Mouse (Mus musculus): ENCODE results near the gene Adamtsl4. TPM values are rescaled to one million over a fixed set of nuclear protein-coding genes. Genes with fewer than 3 reads are reported as not detected.

The Adamtsl4 gene
- polyA plus RNA-seq (2016; fragmentation: Nextera tagmentation; extraction: Ambion mirVana), result 0.84 and 1.6 TPM in 2 replicates

DNA sequence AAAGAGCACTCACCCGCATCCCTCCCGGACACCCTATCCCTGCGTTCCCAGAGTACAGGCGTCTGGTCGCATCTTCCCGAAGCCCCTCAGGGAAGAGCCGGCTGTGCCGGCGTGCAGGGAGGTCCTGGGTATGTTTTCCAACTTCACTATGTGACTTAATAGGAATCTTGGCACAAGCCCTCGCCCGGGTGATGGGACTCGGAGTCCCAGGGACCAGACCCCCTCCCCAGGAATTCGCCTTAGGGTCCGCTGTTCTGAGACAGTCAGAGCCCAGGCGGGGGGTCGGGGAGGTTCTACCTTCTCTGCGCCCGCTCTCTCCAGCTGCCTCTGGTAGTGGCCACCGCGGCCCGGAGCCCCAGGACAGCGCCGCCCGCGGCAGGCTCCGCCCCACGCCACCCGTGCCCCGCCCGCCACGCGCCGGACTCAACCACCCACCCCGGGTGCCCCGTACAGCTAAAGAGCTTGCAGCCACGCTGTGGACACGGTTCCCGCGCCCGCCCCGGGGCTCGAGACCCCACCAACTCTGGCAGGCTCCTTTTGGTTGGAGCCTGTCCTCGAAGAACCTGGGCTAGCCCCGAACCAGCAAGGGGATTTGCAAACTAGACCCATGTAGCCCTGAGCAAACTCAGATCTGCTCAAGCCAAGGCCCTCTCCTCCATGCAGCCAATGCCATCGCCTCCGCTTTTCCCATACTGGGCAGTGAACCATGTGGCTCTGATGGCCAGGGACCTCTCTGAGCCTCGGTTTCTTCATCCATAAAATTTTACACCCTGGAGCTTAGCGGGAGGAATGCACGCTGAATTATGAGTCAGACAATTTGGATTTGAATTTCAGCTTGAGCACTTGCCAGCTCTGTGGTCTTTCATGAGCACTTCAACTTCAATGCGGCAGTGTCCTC is at the start of gene Adamtsl4:
Adamtsl4 (minus strand) TSS at position 394 of the 898 bp plus-strand sequence.
- Histone ChIP-seq H3K36me3 (replicated peaks) (no peaks in the 10 kb centered on the region), H3K27ac (peak within 1 kb of the TSS; percentile 84), H3K4me1 (peaks cover 65% of the 10 kb centered on the region), H3K9me3 (no peaks in the 10 kb centered on the region), H3K4me3 (peak within 1 kb of the TSS; percentile 57), H3K27me3 (ENCODE audit: poor library complexity, severe bottlenecking) (peaks cover 29% of the 10 kb centered on the region)
- WGBS, result 6% methylated on average over 50 of the region's 50 CpGs
- DNase-seq (ENCODE audit: extremely low spot score, low spot score), result peak; percentile 57

DNA sequence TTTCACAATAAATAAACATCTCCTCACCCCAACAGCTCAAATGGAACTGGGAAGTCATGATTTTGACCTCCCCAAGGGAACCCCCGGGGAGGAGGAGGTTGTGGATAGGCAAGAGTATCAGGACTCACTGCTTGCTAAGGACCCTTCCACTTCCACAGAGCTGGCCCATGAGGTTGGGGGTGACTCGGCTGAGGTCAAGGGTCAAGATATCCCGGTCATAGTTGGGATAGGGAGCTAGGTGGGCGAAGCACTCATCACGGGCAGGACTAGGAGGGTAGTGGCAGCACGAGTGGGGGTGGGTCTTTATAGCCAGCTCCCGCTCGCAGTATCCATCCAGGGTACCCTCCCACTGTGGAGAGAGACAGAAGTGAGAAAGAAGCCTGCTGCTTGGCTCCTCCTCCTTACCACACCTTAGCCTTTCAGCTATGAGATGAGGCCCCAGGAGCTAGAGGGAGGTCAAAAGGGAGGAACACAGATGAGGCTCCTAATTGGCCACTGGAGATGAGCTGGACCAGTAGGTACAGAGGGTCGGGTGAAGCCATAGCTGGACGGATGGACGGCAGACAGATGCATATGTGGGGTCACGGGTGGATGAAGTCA is 47.5 kb upstream of the Adamtsl4 start:
- WGBS, result 92% methylated on average over 12 of the region's 12 CpGs
- Histone ChIP-seq H3K4me3 (no peak overlapping the region), H3K27ac (no peak overlapping the region), H3K4me1 (peaks cover 27% of the 10 kb centered on the region), H3K27me3 (ENCODE audit: poor library complexity, severe bottlenecking) (no peaks in the 10 kb centered on the region), H3K9me3 (no peaks in the 10 kb centered on the region), H3K36me3 (replicated peaks) (peaks cover 68% of the 10 kb centered on the region)
- DNase-seq (ENCODE audit: extremely low spot score, low spot score), result no peak

DNA sequence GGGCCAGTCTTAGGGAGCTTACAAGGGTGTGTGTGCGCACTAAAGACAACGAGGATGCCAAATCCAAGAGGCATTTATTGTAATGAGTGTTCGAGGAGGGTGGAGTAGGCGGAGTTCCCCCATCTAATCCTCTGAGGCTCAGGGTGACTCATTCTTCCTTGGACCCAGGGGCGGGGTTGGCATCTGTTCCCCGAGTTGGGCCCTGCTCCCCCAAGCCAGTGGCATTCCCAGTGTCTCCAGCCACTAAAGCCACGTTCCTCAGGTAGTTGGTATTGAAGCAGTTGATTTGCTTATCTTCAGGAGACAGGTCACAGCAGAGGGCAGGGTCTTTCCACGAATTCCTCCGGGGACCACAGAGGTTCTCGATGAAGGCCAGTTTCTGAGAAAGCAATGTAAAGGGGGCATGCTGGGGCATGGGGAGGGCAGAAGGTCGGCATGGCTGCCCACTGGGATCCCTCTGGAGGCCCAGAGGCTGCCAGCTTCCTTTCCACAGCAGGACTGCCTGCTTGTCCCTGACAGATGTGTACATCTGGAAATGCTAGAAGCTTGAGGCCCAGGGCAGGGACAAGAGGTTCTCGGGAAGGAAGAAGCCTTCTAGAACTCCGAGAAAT is 46.5 kb upstream of the Adamtsl4 start:
- no peak overlapping the region for H3K27ac ChIP-seq
- WGBS, result 83% methylated on average over 13 of the region's 13 CpGs
- H3K9me3 ChIP-seq, result no peaks in the 10 kb centered on the region
- DNase-seq (ENCODE audit: extremely low spot score, low spot score), result no peak
- peaks cover 22% of the 10 kb centered on the region for H3K4me1 ChIP-seq
- peaks cover 58% of the 10 kb centered on the region for H3K36me3 ChIP-seq (replicated peaks)
- no peaks in the 10 kb centered on the region for H3K27me3 ChIP-seq (ENCODE audit: poor library complexity, severe bottlenecking)
- no peak overlapping the region for H3K4me3 ChIP-seq

DNA sequence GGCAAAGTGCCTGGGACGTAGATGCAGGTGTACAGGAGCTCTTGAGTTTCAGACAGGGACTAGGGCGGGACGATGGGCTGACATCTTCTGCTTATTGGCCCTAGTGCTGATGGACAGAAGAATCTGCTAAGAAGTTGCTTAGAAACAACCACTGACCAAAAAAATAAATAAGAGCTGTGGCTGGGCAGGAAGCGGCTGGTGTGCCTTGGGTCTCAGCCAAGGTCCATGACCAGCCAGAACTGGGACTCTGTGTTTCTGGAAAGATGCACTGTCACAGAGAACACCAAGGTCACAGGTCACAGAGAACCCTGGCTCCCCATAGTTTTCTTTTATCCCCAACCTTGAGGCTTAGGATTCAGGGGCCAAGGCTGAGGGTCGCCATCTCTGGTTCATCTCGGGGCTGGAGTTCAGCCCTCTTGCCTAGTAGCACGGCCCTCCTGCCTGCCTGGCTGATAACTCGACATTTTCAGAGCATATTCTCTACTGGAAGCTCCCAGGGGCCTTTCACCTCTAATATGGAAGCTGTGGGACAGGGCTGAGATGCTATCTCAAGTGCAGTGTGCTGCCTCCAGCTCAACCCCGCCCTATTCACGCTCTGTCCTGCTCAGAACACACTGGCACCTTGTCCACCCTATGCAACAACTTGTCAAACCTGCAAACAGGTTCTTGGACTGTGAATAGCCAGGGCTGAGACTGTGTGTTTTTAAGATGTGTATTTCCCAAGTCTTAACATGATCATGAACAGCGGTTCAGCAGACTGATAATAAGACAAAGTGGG is 45.2 kb upstream of the Adamtsl4 start:
- H3K27me3 ChIP-seq (ENCODE audit: poor library complexity, severe bottlenecking), result no peaks in the 10 kb centered on the region
- H3K4me3 ChIP-seq, result no peak overlapping the region
- WGBS, result 91% methylated on average over 11 of the region's 11 CpGs
- peaks cover 46% of the 10 kb centered on the region for H3K36me3 ChIP-seq (replicated peaks)
- peaks cover 18% of the 10 kb centered on the region for H3K4me1 ChIP-seq
- no peaks in the 10 kb centered on the region for H3K9me3 ChIP-seq
- no peak overlapping the region for H3K27ac ChIP-seq
- DNase-seq (ENCODE audit: extremely low spot score, low spot score), result no peak

DNA sequence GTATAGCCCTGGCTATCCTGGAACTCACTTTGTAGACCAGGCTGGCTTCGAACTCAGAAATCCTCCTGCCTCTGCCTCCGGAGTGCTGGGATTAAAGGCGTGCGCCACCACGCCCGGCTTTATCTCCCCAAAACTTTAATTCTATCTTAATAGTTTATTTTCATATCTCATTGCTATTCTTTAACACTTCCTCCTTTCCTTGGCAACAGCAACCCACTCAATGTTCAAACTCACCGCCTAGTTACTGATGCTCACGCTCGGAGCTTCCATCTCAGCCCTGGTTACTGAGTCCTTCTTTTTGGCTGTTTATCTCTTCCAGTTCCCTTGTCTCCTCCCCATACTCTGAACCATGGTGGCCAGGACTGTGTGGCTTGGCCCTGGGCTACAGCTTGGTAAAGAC is 44.6 kb upstream of the Adamtsl4 start:
- WGBS, result 95% methylated on average over 9 of the region's 9 CpGs
- H3K27ac ChIP-seq, result no peak overlapping the region
- no peaks in the 10 kb centered on the region for H3K9me3 ChIP-seq
- H3K4me1 ChIP-seq, result peaks cover 12% of the 10 kb centered on the region; the same call in 1 of the 2 replicates
- DNase-seq (ENCODE audit: extremely low spot score, low spot score), result no peak
- H3K36me3 ChIP-seq (replicated peaks), result peaks cover 40% of the 10 kb centered on the region
- H3K4me3 ChIP-seq, result no peak overlapping the region
- H3K27me3 ChIP-seq (ENCODE audit: poor library complexity, severe bottlenecking), result no peaks in the 10 kb centered on the region

DNA sequence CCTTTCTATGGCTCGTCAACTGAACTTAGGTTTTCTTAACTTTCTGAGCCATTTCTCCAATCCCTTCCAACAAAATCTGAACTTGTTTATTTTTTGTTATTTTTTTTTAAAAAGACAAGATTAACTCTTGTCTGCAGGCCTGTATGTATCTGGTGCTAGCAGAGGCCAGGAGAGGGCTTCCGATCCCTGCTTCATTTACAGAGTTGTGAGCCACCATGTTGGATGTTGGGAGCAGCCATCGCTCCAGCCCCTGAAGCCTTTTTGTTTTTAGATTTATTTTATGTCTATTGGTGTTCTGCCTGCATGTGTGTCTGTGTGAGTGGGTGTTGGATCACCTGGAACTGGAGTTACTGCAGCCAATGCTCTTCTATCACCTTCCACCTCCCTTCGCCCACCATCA is 44.1 kb upstream of the Adamtsl4 start:
- no peak for DNase-seq (ENCODE audit: extremely low spot score, low spot score)
- no peaks in the 10 kb centered on the region for H3K27me3 ChIP-seq (ENCODE audit: poor library complexity, severe bottlenecking)
- WGBS, result 96% methylated on average over 4 of the region's 4 CpGs
- no peaks in the 10 kb centered on the region for H3K9me3 ChIP-seq
- H3K4me3 ChIP-seq, result no peak overlapping the region
- H3K4me1 ChIP-seq, result 0 out of 2 replicates have a peak, but pooled peaks cover 12% of the 10 kb centered on the region
- H3K27ac ChIP-seq, result no peak overlapping the region
- H3K36me3 ChIP-seq (replicated peaks), result peaks cover 35% of the 10 kb centered on the region

DNA sequence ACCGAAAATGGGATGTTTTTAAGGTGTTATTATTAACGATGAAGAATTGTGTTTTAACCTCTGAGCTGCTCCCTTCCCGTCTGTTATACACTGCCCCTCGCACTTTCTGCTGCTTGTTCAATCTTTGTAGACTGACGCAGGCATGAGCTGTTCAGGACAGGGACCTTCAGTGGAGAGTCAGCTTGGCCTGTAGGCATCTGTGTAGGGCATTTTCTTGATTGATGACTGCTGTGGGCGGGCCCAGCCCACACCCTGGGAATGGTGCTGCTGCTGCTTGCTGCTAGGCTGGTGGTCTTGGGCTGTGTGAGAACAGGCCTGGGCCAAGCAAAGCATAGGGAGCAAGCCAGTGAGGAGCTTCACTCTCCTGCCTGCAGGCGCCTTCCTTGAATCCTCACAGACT is 42.7 kb upstream of the Adamtsl4 start:
- H3K27me3 ChIP-seq (ENCODE audit: poor library complexity, severe bottlenecking), result no peaks in the 10 kb centered on the region
- peaks cover 22% of the 10 kb centered on the region for H3K36me3 ChIP-seq (replicated peaks)
- WGBS, result 89% methylated on average over 7 of the region's 7 CpGs
- no peak overlapping the region for H3K27ac ChIP-seq
- no peak overlapping the region for H3K4me3 ChIP-seq
- no peak for DNase-seq (ENCODE audit: extremely low spot score, low spot score)
- no peaks in the 10 kb centered on the region for H3K9me3 ChIP-seq
- H3K4me1 ChIP-seq, result 0 out of 2 replicates have a peak, but pooled peaks cover 12% of the 10 kb centered on the region

DNA sequence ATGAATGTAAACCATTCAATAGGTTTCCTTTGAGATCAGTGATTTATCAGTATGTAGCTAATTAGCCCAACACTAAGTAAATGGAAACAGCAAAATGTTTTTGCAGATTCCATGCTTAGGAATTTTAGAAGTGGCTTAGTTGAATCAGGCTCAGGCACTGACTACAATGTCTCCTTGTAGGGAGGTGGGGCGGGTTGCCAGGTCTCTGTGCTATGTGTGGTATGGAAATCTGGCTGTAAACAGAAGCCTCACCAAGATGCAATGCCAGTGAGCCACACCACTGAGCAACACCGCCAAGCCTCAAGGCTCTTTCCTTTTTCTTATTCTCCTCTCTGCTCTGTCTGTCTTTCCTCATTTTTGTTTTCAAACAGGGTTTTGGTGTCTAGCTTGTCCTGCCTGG is 41.2 kb upstream of the Adamtsl4 start:
- Histone ChIP-seq H3K36me3 (replicated peaks) (peaks cover 6% of the 10 kb centered on the region), H3K27ac (no peak overlapping the region), H3K4me3 (no peak overlapping the region), H3K4me1 (no peaks in the 10 kb centered on the region), H3K9me3 (no peaks in the 10 kb centered on the region), H3K27me3 (ENCODE audit: poor library complexity, severe bottlenecking) (no peaks in the 10 kb centered on the region)
- 72% methylated on average over 2 of the region's 2 CpGs for WGBS
- no peak for DNase-seq (ENCODE audit: extremely low spot score, low spot score)

DNA sequence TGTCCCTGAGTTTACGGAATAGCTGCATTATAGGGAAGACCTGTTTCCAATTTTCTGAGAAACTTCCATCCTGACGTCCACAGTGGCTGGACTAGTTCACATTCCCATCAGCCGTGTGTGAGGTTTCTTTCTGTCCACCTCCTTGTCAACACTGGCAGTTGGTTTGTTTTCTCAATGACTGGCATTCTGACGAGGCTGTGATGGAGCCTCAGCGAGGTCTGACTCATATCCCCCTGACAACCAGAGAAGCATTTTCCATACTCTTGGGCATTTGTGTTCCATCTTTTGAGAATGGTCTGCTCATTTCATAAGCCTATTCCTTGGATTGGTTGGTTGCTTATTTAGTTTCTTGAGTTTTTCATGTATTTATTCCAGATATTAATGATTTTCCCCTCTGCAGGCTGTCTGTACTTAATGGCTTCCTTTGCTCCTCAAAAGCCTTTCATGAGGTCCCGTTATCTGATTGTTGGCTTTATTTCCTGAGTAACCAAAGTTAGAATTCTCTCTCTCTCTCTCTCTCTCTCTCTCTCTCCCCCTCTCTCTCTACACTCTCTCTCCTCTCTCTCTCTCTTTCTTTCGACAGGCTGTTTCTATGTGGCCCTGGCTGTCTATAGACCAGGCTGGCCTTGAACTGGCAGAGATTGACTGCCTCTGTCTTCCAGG is 39.1 kb upstream of the Adamtsl4 start:
- 73% methylated on average over 7 of the region's 7 CpGs for WGBS
- no peak for DNase-seq (ENCODE audit: extremely low spot score, low spot score)
- Histone ChIP-seq H3K4me1 (no peaks in the 10 kb centered on the region), H3K9me3 (no peaks in the 10 kb centered on the region), H3K36me3 (replicated peaks) (no peaks in the 10 kb centered on the region), H3K27me3 (ENCODE audit: poor library complexity, severe bottlenecking) (no peaks in the 10 kb centered on the region), H3K4me3 (no peak overlapping the region), H3K27ac (no peak overlapping the region)

DNA sequence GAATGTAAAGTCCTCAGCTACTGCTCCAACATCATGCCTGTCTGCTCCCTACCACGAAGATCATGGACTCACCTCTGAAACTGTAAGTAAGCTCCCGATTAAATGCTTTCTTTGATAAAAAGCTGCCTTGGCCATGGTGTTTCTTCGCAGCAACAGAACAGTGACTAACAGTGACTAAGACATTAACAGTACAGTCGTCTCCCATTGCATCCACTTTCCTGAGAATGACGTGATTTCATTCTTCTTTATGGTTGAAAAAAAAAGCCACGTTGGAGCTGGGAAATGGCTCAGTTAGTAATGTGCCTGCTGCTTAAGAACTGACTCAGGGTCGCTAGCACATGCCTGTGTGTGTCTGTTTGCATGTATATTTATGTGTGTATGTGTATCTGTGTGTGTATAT is 38.1 kb upstream of the Adamtsl4 start:
- H3K4me3 ChIP-seq, result no peak overlapping the region
- H3K27me3 ChIP-seq (ENCODE audit: poor library complexity, severe bottlenecking), result no peaks in the 10 kb centered on the region
- H3K9me3 ChIP-seq, result no peaks in the 10 kb centered on the region
- H3K27ac ChIP-seq, result no peak overlapping the region
- no peaks in the 10 kb centered on the region for H3K36me3 ChIP-seq (replicated peaks)
- no peak for DNase-seq (ENCODE audit: extremely low spot score, low spot score)
- H3K4me1 ChIP-seq, result no peaks in the 10 kb centered on the region
- WGBS, result 84% methylated on average over 7 of the region's 7 CpGs

DNA sequence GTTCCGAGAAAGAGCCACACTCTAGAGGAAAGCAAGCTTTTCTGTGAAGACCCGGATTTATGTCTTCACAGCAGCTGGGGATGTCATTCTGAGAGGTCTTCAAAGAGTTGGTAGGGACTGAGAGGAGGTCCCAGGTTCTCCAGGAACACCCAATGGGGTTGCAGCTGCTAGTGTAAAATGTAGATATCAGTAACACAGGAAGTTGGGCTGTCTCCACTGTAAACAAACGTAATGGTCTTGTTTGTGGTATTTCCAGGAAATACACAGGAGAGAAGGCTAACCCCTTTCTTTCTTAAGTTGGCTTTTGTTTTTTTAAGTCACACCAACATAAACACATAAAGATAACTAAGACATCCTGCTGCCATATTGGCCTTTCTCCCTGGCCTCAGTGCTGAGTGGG is 34.7 kb upstream of the Adamtsl4 start:
- no peak for DNase-seq (ENCODE audit: extremely low spot score, low spot score)
- Histone ChIP-seq H3K36me3 (replicated peaks) (no peaks in the 10 kb centered on the region), H3K4me3 (no peak overlapping the region), H3K27me3 (ENCODE audit: poor library complexity, severe bottlenecking) (no peaks in the 10 kb centered on the region), H3K27ac (no peak overlapping the region), H3K9me3 (no peaks in the 10 kb centered on the region), H3K4me1 (no peaks in the 10 kb centered on the region)
- 86% methylated on average over 3 of the region's 3 CpGs for WGBS

DNA sequence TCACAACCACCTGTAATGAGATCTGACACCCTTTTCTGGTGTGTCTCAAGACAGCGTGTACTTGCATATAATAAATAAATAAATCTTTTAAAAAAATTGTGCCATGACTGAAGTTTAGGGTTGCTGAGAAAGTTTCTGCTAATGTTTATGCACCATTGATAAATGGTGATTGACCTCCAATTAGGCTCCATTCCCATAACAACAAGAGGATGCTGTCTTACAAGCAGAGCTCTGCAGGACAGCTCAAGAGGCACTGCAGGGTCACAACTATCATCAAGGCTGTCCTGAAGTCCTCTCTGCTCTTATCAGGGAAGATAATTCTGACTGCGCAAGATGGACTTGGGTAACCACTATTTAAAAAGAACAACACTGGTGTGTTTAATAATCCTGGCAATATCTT is 30.4 kb upstream of the Adamtsl4 start:
- DNase-seq (ENCODE audit: extremely low spot score, low spot score), result no peak
- Histone ChIP-seq H3K27ac (no peak overlapping the region), H3K4me3 (no peak overlapping the region), H3K27me3 (ENCODE audit: poor library complexity, severe bottlenecking) (no peaks in the 10 kb centered on the region), H3K36me3 (replicated peaks) (no peaks in the 10 kb centered on the region), H3K4me1 (no peaks in the 10 kb centered on the region), H3K9me3 (peaks cover 9% of the 10 kb centered on the region; the same call in 1 of the 2 replicates)
- WGBS, result 94% methylated on average over 2 of the region's 2 CpGs

All from forebrain, embryonic 10.5 days (tissue).